Mouse (Mus musculus): ENCODE measurements at regions not wholly inside any gene's neighbourhood (a gene's known extent, or its start where the extent isn't known, plus 50 kb on each side); places are given as distances from the start of the nearest gene placed in this dataset.

DNA sequence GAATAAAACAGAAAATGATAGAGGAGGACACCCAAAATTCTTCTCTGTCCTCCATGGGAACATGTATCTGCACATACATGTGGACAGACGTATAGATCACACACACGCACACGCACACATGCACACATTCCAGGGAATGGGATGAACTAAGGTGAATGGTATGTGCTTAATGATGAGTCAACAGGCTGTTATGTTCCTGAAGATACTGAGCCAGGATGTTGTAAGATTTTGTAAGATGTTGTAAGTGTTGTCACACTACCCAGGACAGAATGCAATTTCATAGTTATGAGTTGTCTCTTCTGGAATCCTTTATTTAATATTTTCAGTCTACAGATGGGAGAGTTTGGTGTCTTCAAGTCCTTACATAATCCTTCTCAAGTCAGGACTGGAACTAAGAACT is 447.5 kb downstream of the Gsdmc2 start:
- DNase-seq (ENCODE audit: low read depth, low spot score), result no peak

DNA sequence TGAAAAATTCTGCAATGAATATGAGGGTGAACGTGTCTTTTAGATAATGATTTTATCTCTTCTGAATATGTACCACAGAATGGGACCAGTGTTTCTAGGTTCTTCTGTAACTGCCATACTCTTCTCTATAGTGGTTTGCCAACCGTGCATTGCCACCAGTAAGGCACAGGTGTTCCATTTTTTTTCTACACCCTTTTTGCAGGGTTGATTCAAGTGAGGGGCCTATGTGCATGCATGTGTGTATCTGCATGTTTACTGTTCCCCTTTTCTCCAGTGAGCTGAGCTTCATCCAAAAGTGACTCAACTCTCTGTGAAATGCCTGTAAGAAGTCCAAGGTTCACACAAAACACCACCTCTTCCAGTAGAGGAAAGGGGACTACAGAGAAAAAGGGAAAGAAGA is 467.7 kb downstream of the Gsdmc2 start:
- DNase-seq (ENCODE audit: low read depth, low spot score), result no peak

- DNase-seq (ENCODE audit: low read depth, low spot score), result no peak
Observed at GRCm38 (mm10) chr15:63371328-63372023, 473.5 kb downstream of the Gsdmc2 start.

DNA sequence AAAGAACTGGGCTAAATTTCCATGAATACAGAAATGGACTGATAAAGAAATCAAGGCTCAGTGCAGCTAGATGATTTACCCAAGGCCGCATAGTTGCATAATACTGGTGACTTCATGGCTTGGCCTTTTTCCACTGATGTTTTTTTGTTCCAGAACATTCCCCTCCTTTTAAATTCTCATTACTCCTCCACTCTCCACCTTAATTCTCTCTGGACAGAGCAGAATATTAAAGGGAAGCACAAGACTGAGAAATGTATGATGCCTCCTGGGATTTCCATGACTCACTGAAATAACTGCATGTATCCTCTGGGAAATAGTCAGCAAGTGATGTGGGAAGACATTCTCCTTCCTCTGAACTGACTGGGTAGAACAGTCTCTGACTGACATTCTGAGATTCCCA is 480.5 kb downstream of the Gsdmc2 start:
- peak; percentile 8 for DNase-seq (ENCODE audit: low read depth, low spot score)

DNA sequence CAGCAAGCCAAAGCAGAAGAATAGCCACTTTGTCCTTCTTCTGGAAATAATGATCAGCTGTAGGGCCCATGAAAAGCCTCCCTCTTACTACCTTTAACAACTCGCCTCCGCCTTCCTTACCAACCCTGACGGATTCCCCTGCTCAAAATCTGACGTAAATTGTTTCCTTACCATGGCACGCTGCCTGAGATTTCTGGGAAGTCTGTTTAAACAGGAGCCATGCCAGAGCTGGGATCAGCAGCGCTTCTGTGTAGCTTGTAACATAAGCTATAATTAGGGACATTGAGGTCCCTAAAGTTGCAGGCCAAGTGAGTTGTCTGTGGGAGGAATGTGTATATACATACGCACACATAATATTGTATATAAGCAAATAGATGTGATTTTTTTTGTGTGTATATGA is 484.6 kb downstream of the Gsdmc2 start:
- DNase-seq (ENCODE audit: low read depth, low spot score), result peak; percentile 36

DNA sequence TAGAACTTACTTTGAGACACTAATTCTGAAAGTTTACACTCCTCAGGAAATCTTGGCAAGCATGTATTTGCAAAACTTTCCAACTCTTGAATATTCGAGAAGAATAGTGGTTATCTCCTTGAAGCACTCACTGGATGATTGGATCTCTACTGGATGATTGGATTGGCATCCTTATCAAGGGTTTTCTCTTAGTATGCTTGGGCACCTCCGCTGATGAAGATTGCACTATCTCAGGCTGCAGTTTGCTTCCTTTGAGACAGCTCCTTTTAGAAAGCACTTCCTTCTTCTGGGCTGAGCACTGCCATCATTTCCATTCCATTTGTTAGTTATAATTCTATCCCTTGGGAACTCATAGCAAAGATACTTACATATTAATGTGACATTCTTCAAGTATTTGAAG is 503.2 kb downstream of the Gsdmc2 start:
- DNase-seq (ENCODE audit: low read depth, low spot score), result no peak

DNA sequence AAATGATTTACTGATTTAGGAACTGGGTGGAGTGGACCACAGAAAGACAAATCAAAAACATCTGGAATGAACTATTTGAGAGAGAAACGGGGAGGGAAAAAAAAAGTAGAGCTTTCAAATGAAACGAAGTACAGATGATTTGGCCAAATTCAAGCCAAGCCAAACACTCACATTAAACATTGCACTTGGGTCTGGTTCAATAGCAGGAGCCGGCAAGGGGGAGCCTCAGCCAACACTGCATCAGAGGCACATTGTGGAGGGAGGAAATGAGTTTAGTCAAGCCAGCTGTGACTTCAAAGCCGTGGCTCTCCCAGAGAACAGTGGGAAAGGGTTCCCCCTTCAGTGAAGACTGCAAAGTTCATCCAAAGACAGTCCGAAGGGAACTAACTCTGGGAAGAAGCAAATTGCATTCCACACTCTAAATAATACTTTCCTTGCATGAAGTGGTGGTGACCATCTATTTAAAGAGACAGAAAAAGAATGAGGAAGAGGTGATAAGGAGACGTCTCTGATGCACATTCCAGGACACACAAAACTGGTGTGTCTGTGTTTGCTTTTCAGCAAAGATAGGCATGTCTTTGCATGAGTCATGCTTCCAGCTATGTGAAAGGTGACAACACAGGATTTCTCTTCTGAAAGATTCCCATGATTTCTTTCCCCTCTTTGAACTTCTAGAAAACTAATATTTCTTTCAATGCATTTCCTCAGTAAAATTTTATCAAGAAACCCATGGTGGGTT is 504.5 kb downstream of the Gsdmc2 start:
- DNase-seq (ENCODE audit: low read depth, low spot score), result peak; percentile 46

- DNase-seq (ENCODE audit: low read depth, low spot score), result peak; percentile 3
Observed at GRCm38 (mm10) chr15:63319666-63320065, 525.3 kb downstream of the Gsdmc2 start.

- no peak for DNase-seq (ENCODE audit: low read depth, low spot score)
Observed at GRCm38 (mm10) chr15:63310426-63310825, 534.6 kb downstream of the Gsdmc2 start.

DNA sequence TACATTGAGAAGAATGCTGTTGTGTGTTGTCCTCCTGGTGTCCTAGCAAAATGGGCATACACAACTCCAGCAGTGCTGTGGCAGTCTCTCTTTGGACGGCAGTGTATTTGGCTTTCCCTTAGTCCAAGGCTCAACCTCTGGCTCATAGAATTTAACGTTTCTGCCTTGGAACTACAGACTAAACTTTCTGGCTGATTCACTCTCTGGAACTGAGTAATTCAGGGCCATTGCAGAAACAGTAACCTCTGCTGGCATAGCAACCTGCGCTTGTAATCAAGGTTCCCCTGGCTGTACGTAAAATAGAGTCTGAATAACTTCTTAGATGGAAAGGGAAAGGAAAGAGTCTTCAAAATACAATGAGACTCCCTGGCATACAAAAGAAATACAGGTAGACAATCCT is 545.7 kb downstream of the Gsdmc2 start:
- no peak for DNase-seq (ENCODE audit: low read depth, low spot score)

GRCm38 (mm10) chr15:63288534-63288933 is 556.4 kb downstream of the Gsdmc2 start:
- no peak for DNase-seq (ENCODE audit: low read depth, low spot score)

- DNase-seq (ENCODE audit: low read depth, low spot score), result no peak
Observed at GRCm38 (mm10) chr15:63286026-63286425, 559.0 kb downstream of the Gsdmc2 start.

GRCm38 (mm10) chr15:63270381-63270780 is 574.6 kb downstream of the Gsdmc2 start:
- DNase-seq (ENCODE audit: low read depth, low spot score), result peak; percentile 11

- DNase-seq (ENCODE audit: low read depth, low spot score), result no peak
Observed at GRCm38 (mm10) chr15:63265845-63266244, 579.1 kb downstream of the Gsdmc2 start.

DNA sequence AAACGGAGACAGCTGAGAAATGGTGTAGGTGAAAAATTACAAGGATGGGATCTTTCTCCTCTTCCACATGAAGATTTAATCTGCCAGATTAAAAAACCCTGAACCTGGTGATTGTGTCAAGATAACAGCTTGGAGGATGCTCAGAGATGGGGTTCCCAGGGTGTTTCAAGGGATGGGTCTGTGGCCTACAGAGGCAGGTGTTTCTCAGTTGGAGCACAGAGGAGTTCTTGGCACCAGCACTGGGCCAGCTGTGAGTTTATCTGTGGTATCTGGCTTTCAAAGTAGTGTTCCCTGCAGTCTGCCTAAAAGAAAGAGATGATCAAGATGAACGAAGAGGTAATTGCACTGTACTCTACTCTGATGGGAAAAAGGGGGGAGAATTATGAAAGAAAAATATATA is 589.2 kb downstream of the Gsdmc2 start:
- no peak for DNase-seq (ENCODE audit: low read depth, low spot score)

- no peak for DNase-seq (ENCODE audit: low read depth, low spot score)
Observed at GRCm38 (mm10) chr15:63252781-63253340, 592.1 kb downstream of the Gsdmc2 start.

DNA sequence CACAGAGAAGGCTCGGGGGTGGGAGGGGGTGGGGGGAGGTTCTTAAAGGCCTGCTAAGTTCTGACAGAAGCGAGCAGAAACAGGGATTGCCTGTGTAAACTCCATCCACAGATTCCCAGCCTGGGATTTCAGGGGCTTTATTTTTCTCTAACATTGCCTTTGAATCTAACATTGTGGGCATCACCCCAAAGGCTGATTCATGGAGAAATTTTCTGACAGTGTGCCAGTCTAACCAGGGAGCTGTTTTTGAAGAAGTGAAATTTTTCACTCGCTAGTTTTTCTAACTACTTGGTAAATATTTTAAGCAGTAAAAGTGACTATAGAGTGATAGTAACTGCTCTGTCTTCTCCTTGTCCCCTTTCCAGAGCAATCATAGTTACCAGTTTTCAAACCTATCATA is 606.4 kb downstream of the Gsdmc2 start:
- peak; percentile 29 for DNase-seq (ENCODE audit: low read depth, low spot score)

- DNase-seq (ENCODE audit: low read depth, low spot score), result no peak
Observed at GRCm38 (mm10) chr15:63218393-63219060, 626.5 kb downstream of the Gsdmc2 start.

- DNase-seq (ENCODE audit: low read depth, low spot score), result peak; percentile 13
Observed at GRCm38 (mm10) chr15:63205150-63205549, 639.8 kb downstream of the Gsdmc2 start.

DNA sequence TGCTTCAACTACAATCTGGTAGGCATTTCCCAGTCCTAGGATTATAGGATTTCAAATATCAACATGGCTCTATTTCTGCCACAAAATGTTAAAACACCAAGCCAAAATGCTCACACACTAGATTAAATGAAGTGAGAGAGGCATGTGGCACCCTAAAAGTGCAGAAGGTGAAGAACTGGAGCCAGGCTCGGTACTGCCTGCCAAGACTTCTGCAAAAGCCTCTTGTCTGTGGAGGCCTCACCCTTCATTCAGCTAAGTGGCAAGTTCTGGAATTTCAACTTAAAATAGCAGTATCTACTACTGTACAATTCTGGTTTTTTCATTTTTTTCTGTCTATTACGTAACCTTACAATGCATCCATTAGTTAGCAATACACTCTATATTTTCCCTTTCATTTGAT is 649.9 kb downstream of the Gsdmc2 start:
- peak; percentile 8 for DNase-seq (ENCODE audit: low read depth, low spot score)

DNA sequence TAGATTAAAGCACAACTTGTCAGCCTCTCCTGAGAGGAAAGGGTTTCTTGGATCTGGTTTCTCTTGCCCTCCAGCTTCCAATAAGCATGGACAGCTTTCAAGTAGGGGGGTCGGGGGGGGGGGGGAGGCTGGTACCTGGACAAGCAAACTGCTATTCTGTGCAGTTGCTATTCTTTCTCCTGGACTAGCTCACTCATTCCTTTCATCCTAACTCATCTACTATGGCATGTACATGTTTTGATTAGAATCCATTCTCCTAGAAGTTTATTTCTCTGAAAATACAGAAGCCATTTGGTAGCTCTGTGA is 650.5 kb downstream of the Gsdmc2 start:
- no peak for DNase-seq (ENCODE audit: low read depth, low spot score)

- no peak for DNase-seq (ENCODE audit: low read depth, low spot score)
Observed at GRCm38 (mm10) chr15:63193617-63194491, 651.1 kb downstream of the Gsdmc2 start.

Data from brain, adult 2 months (tissue).